Mouse (Mus musculus) spleen, embryonic (tissue): ENCODE results near the gene Lrrn2.

ENCODE experiments used
- CTCF ChIA-PET: fragments of 350-600 bp; sonication (Branson Sonifier 250); formaldehyde crosslinking; loops from one replicate; lab custom pipeline; 2022; lab: Charles Lee

The Lrrn2 gene

GRCm38 (mm10) chr1:132885701-132886100 lies 5.6 kb downstream of the Lrrn2 start:
- CTCF ChIA-PET, result no interaction called here

GRCm38 (mm10) chr1:132886626-132887025 lies 6.6 kb downstream of the Lrrn2 start:
- CTCF ChIA-PET, result no interaction called here

GRCm38 (mm10) chr1:132888811-132889210 lies 8.7 kb downstream of the Lrrn2 start:
- CTCF ChIA-PET, result no interaction called here

- CTCF ChIA-PET, result no interaction called here
Observed at GRCm38 (mm10) chr1:132890161-132890794, 10.2 kb downstream of the Lrrn2 start.

- CTCF ChIA-PET, result no interaction called here
Observed at GRCm38 (mm10) chr1:132892065-132892464, 12.0 kb downstream of the Lrrn2 start.

GRCm38 (mm10) chr1:132893311-132894077 lies 13.4 kb downstream of the Lrrn2 start:
- CTCF ChIA-PET, result no interaction called here

DNA sequence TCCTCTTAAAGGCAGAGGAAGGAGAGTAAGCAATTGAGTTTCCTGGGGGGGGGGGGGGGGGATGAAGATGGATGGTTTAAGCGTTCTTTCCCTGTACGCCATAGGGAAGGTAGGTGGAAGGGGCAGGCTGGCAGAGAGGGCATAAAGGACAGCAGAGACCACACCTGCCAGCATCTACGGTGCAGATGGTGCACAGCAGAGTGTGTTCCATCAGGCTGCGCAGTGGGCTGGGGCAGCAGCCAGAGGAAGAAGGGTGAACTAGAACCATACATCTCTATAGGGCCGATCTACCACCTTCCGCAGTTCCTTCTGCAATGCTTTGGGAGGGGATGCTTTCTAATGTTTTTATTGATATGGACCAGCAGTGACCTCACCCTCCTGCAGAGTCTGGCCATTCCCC lies 19.0 kb downstream of the Lrrn2 start:
- CTCF ChIA-PET, result no interaction called here

DNA sequence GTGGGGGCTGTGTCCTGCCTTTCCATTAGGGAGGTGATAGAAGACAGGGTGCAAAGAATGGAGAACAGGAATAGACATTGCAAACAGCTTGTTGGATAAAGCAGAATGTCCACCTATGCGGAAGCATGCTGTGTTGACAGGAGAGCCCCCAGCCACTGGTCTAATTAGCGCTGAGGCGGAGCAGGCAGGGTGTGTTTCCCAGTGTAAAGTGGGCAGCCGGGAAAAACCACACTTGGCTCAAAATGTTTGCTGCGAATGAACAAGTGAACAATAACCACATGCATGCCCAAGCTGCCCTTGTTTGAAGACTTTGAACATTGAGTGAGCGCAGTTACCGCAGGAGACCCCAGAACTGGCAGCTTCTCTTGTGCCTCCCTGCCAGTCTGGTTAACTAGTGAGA lies 19.6 kb downstream of the Lrrn2 start:
- CTCF ChIA-PET, result no interaction called here

DNA sequence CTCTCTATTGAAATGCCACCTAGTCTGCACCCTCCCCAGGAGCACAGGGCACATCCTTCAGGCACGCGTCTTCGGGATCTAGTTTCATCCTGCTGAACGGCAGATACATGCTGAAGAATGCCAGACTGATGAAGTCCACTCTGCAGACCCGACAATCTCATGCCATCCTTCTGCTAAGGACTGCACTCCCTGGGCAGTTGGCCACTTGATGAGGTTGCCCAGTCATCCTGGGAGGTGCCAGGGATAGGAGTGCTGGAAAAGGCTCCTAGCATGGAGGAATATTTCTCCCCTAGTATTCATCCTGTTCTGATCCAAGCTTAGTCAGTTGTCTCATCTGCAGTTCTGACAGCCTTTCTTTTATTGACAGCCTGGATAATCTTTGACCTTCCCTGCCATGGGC lies 20.9 kb downstream of the Lrrn2 start:
- CTCF ChIA-PET, result no interaction called here

DNA sequence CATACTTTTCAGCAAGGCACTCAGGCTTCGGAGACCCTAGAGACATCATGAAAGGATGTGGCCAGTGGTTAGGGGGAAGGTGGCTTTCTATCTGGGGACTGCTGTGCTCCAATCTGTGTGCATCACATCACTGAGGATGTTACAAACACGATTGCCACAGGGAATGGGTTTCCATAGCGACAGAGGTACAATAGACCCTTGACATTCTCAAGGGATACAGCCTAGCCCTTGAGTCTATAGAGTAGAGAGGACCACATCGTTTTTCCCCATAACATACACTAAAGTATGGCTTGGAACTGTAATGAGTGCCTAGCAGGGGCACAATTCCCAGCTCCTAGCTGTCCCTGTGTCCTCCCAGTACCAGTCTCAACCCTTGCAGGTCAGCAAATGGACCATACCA lies 23.4 kb downstream of the Lrrn2 start:
- CTCF ChIA-PET, result no interaction called here

DNA sequence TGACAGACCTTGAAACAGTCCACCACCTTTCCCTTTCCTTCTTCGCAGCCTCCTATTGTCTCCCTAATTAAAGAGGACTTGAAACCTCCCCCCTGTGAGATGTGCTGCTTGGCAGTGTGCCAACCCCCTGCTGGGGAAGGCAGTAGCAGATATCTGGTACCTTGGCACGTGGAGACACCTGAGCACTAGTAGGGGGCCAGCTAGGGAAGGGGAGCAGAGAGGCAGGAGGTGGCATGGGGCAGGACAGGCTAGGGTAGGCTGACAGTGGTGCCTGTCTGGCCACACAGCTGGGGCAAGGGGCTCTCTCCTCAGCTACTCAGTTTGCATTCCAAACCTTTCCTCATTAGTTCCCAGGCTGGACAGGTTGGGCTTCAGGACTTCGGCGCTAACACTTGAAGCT lies 29.0 kb downstream of the Lrrn2 start:
- CTCF ChIA-PET, result no interaction called here

DNA sequence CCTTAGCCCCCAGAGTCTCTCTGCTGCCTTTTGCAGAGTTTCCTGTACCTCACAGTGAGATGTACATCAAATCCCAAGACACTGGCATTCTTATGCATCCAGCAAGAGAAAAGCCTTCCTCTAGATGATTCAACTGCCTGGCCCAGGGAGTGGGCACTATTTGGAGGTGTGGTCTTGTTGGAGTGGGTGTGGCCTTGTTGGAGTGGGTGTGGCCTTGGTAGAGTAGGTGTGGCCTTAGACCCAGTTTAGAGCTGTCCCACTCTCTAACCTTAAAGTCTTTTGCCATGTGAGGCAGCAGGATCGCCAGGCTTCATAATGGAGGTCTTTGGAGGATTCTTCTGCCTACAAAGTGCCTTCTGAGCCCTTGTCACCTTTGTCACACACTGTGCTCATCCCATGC lies 29.9 kb downstream of the Lrrn2 start:
- CTCF ChIA-PET, result no interaction called here

DNA sequence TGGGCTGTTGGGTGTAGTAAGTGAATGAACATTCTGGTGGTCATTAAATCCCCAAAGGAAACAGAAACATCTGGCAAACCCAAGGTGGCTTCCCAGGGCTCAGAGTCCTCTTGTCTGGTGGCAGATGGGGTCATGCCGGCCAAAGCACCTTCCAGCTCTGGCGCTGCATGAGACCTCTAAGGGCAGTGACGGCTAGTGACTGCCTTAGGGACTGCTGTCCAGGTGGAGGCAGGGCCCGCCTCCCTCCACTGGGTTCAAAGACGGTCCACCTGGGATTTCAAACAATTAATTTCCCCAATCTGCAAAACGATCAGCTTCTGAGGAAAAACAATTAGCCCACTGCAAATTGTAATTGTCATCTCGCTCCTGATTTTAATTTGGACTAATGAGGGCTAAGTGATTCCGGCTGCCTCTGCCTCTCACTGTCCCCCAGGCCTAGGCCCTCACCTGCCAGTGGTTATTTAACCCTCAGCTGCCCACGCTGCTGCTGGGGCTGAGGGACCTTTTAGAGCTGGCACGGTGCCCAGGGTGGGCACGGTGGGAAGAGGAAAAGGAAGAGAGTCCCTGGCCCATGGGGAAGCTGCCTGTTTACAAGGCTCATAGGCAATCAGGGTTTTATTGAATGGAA lies 30.5 kb downstream of the Lrrn2 start:
- CTCF ChIA-PET, result no interaction called here

- CTCF ChIA-PET, result no interaction called here
Observed at GRCm38 (mm10) chr1:132915849-132916493, 35.9 kb downstream of the Lrrn2 start.

DNA sequence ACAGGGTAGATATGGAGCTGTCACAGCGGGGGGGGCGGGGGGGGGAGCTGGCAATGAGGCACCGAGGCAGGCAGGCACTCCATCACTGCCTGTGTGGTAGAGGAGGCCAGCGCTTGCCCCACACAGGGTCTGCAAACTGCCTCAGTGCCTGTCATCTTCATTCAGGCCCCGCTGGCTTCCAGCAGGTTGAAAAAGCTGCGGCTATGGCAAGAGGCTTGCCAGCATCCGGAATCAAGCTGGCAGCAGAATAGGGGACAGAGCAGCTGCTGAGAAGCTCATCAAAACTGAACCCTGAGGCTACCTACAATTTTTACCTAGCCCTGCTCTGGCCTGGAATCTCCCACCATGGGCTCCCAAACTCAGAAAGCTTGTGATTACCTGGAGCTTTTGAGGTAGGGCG lies 37.5 kb downstream of the Lrrn2 start:
- CTCF ChIA-PET, result no interaction called here

DNA sequence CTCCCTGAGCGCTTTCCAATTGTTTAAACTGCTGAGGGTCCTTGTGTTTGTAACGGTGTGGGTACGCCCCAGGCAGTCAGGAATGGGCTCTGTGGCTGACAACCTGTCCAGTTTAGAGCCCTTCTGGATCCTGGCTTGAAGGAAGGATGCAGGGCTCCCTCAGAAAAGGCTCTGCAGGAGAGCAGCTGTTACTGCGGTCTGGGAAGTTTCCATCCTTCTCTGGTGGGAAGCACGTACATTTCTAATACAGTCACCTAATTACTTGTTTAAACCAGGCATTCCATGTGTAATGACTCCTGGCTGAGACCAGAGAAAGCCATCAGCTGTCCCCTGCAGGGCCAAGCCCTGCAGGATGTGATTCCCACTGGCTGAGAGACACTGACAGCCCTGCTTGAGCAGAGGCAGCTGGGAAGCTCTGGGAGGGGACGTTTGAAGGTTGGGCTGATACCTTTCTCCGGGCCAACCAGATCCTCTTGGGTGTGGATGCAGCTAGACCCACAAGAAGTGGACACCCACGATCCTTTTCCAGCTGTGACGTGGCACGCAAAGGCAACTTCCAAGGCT lies 38.1 kb downstream of the Lrrn2 start:
- CTCF ChIA-PET, result no interaction called here

DNA sequence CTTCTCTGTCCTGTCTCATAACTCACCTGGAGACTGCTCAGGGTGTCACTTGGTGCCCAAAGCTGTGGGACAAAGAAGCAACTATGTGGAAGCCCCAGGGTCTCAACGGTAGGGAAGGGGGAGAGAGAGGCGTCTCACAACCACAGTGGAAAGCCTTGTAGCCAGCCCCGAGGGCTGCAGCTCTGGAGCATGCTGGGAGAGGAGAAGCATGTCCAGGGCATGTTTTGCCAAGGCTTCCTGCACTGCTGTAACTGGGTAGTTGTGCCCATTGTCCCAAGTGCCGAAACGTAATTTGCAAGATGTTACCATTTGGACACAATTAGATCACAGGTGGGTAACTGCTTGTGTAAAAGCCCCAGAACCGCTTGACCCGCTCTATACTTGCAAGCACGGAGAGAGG lies 39.2 kb downstream of the Lrrn2 start:
- CTCF ChIA-PET, result no interaction called here

- CTCF ChIA-PET, result no interaction called here
Observed at GRCm38 (mm10) chr1:132921071-132921470, 41.0 kb downstream of the Lrrn2 start.

- CTCF ChIA-PET, result no interaction called here
Observed at GRCm38 (mm10) chr1:132922257-132922656, 42.2 kb downstream of the Lrrn2 start.

DNA sequence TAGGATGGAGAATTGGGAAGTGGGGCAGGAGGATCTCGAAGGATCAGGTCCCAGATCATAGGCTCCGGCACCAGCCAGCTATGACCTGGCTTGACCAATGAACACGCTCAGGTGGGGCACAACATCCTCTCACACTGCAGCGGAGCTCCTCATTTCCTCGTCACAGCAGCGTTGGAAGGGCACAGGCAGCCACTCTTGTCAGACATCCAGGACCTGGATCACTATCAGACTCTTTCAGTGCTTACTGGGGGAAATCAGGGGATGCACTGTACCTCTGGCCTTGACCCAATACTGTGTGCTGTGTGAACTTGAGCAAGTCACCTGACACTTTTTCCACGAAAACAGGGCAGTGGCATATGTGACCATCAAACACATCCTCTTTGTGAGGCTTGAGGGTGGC lies 45.2 kb downstream of the Lrrn2 start:
- CTCF ChIA-PET, result interaction anchor here (0.6 kb wide), 1 partner anchor 259 kb away, joined by 11 read pairs; no protein-coding TSS in a partner anchor

DNA sequence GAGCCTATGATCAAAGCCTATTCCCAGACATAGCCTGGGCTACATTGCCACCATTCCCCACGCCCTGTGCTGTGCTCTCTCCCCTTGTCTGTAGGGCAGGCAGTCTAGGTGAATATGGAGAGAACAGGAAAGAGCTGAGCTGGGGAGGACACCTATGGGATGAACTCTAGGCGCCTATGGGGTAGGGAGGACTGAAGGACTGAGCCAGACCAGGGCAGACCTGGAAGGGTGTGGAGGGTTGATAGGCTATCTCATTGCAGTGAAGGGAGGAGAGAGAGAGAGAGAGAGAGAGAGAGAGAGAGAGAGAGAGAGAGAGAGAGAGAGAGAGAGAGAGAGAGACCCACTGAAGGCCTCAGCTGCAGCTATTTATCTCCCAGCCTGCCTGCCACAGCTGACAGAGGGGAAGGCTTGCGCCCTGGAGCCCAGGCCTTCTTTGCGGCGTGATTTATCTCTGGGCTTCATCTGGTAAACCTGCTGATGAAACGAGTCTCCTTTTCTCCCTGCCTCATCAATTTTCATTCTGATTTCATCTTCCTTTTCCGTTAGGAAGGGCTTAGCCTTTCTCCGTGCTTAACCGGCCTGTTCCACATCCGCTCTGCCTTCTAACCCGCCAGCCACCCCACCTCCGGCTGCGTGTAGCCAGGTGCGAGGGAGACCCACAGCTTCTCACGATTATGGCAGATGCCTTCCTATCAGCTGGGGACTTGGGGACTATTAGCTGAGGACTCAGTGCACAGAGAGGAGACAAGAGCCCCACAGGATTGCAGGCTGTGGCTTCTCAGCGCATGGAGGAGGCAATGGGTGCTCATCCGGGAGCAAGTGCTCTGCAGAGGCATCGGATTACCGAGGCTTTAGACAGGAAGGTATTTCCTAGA lies 48.2 kb downstream of the Lrrn2 start:
- CTCF ChIA-PET, result no interaction called here
